Mouse (Mus musculus): ENCODE results near the gene Megf9.
A peak's percentile ranks its signal among the peaks of the same experiment; 100 is the strongest.

Megf9 gene

GRCm38 (mm10) chr4:70523346-70523745 is 11.4 kb downstream of the Megf9 start:
- no peak for DNase-seq (ENCODE audit: low spot score in 2 of 2)

- DNase-seq (ENCODE audit: low spot score in 2 of 2) = no peak
Observed at GRCm38 (mm10) chr4:70521506-70522292, 13.1 kb downstream of the Megf9 start.

GRCm38 (mm10) chr4:70517646-70518045 is 17.1 kb downstream of the Megf9 start:
- DNase-seq (ENCODE audit: low spot score in 2 of 2) = no peak

GRCm38 (mm10) chr4:70516289-70516688 is 18.5 kb downstream of the Megf9 start:
- no peak for DNase-seq (ENCODE audit: low spot score in 2 of 2)

GRCm38 (mm10) chr4:70515514-70515913 is 19.3 kb downstream of the Megf9 start:
- no peak for DNase-seq (ENCODE audit: low spot score in 2 of 2)

DNA sequence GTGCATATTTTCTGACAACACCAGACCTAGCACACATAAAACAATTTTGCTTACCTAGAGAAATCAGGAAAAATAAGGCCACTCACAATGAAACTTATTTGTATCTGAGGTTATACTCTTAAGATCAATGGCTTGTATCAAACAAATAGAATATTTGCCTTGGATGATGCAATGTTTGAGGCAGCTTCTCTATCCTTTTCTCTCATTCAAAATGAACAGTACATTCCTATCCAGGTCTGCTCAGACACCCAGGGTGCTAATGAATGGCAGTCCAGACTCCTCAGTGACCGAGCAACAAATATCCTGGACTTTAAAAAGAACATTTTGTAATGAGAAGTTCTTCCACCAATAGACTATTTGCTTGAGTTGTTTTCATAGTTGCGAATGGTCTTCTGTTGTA is 24.8 kb downstream of the Megf9 start:
- DNase-seq (ENCODE audit: low spot score in 2 of 2) = no peak

- DNase-seq (ENCODE audit: low spot score in 2 of 2) = no peak
Observed at GRCm38 (mm10) chr4:70509565-70509964, 25.2 kb downstream of the Megf9 start.

DNA sequence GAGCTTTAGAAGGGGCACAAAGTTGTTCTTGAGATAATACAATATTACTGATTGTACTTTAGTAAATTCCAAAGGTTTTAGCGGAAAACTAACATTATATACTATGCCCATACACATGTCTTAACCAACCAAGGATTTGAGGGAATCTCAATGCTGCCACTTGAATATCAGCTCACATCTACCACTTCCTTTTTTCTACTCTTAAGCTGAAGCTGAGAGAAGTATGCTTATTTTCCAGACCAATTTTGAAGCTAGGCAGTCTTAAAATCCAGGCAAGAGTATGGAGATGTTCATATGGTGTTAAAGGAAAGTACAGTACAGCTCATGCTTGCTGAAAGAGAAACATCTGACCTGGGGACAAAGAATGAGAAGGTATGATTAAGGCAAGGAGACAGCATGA is 26.6 kb downstream of the Megf9 start:
- DNase-seq (ENCODE audit: low spot score in 2 of 2) = no peak

GRCm38 (mm10) chr4:70505951-70506350 is 28.8 kb downstream of the Megf9 start:
- DNase-seq (ENCODE audit: low spot score in 2 of 2) = no peak

DNA sequence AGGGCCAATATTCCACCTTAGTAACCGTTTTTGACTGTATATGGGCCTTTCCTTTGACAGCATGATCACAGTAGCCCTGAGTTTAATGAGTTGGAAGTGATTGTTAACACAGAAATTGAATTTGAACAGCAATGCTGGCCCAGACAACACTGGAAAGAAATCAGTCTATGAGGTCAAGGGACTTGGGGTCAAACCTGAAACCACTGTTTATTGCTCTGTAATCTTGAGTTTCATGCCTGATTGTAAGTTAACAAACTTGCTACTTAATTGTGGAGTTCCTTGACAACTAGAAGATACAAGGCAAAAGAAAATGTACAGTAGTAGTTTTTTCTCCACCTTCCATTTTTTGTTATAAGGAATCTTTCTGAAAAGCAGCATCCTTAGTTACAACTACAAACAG is 31.0 kb downstream of the Megf9 start:
- no peak for DNase-seq (ENCODE audit: low spot score in 2 of 2)

DNA sequence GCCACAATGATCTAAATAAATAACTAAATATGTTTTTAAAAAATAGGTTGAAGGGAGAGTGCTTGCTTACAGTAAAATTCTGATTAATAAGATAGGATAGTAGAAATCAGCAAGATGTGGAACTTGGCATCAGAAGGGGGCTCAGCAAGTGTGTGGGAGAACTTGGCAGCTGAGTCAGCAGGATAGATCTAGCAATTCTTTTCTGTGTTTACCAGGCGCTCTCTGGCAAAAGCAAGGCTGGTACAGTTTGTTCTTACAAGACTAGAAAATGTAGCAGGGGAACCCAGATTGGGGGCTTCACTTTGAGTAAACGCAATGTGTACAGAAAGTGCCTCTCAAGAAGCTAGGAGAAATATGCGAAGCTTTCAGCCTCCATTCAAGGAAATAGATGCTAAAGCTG is 35.5 kb downstream of the Megf9 start:
- DNase-seq (ENCODE audit: low spot score in 2 of 2) = no peak

DNA sequence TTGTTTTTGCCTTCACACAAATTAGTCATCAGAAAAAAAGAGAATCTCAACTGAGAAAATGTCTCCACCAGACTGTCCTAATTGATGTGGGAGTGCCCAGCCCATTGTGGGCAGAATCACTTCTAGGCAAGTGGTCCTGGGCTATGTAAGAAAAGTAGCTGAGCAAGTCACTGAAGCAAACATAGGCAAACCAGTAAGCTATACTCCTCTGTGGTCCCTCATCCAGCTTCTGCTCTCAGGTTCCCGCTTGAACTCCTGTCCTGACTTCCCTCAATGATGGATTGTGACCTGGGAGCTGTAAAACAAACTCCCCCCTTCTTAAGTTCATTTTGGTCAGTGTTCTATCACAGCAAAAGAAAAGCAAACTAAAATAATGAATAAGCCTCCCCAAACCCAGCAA is 37.8 kb downstream of the Megf9 start:
- no peak for DNase-seq (ENCODE audit: low spot score in 2 of 2)

- no peak for DNase-seq (ENCODE audit: low spot score in 2 of 2)
Observed at GRCm38 (mm10) chr4:70489792-70490191, 45.0 kb downstream of the Megf9 start.

DNA sequence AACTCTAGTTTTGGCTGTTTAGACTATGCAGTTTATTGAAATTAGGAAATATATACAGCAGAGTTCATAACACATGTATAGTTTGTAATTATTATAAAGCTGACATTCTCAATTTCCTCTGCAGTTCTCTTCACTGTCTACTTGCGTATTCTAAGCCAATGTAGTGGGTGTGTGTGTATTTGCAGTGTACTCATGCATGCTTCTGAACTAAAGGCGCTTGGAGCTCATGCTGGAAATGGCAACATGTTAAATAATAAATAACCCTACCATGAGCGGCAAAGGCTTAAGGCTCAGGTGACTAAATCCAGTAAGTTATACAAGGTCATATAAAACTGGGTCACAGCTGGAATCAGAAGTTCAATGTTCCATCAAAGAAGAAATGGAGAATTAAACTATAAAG is 46.4 kb downstream of the Megf9 start:
- DNase-seq (ENCODE audit: low spot score in 2 of 2) = no peak

- DNase-seq (ENCODE audit: low spot score in 2 of 2) = no peak
Observed at GRCm38 (mm10) chr4:70484134-70484533, 50.7 kb downstream of the Megf9 start.

- DNase-seq (ENCODE audit: low spot score in 2 of 2) = no peak
Observed at GRCm38 (mm10) chr4:70481931-70482330, 52.9 kb downstream of the Megf9 start.

DNA sequence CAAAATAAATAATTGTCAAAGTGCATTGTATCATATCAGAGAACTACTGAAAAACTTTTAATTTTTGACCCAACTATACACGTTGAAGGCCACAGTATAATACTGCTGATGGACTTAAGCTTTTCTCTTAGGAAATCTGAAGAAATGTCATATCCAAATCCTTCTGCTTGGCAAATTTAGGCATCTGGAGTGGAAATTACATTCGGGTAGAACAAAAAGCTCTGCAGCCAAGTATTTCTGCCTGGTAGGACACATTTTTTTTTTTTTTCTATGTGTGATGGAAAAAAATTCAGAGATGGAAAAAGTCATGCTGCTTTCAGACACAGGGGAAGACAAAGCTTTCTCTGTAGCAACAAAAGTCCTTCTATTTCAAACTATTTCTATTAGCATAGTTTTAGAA is 63.4 kb downstream of the Megf9 start:
- DNase-seq (ENCODE audit: low spot score in 2 of 2) = no peak

- no peak for DNase-seq (ENCODE audit: low spot score in 2 of 2)
Observed at GRCm38 (mm10) chr4:70465921-70466689, 68.7 kb downstream of the Megf9 start.

DNA sequence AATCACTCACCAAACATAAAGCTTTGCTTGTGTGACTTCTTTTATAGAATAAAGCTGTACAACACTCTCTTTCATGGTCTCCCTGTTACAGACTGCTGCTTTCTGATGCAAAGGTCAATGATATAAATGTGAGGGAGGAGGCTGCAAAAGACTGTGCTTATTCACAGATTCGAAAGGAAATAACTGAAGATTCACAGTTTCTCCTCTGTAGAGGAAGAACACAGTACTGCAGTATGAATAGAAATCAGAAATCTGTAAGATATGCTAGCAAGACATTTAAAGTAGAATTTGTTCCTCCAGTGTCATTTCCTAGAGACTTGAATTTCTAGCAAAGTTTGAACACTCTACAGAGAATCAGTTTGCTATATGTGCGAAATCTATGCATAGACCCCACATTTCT is 71.5 kb downstream of the Megf9 start:
- no peak for DNase-seq (ENCODE audit: low spot score in 2 of 2)

DNA sequence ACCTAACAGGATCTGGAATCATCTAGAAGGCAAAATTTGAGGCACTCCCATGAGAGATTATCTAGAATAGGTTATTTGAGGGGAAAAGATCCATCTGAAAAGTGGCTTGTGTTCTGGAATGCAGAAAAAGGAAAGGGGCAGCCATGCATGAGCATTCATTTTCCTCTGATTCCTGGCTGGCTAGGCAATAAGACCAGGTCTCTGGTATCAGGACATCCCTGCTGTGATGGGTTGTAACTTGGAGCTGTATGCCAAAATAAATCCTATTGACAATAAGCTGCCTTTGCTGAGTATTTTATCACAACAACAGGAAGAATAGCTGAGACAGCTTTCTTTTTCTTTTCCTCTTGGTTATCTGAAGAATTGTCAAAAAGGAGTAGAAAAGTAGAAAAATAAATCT is 73.4 kb downstream of the Megf9 start:
- DNase-seq (ENCODE audit: low spot score in 2 of 2) = no peak

DNA sequence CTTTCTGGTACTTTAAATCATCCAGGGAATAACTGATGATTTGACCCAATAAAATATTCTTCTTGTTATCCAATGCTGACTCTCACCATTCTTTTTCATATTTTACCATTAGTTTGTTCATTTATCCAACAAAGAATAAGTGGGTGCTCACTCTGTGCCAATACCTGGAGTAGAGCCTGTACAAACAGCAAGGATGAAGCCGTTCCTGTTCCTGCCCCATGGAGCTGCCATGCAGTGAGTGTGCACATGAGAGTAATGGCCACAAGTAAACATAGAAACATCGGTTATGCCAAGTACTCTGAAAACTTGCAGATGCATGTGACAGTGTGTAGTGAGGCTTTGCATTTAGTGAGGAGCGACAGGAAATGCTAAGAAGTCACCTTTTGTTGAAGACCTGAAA is 82.6 kb downstream of the Megf9 start:
- DNase-seq (ENCODE audit: low spot score in 2 of 2) = no peak

DNA sequence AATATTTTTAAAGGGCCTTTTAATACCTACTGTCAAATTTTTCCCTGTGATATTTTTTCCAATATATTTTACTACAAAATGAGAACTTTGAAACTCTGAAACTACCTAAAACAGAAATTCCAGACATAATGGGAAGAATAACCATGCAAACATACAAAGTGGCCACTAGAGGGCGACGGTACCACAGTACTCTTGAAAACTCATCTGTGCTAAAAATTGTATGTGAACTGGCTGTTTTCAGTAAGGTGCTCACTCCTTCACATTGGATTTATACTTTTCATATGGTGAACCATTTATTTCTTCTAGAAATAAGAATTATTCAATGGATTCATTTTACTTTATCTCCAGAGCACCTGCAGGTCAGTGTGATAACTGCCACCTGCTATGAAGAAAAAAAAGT is 83.0 kb downstream of the Megf9 start:
- peak in 1 of 2 experiments; percentile 11 for DNase-seq (ENCODE audit: low spot score in 2 of 2)

GRCm38 (mm10) chr4:70449668-70450067 is 85.1 kb downstream of the Megf9 start:
- no peak for DNase-seq (ENCODE audit: low spot score in 2 of 2)

Data from spleen, postnatal 14 days (tissue).